Mouse (Mus musculus) lung, adult 10 weeks (tissue): Measurements from ENCODE around the gene Spats2. TPM values are rescaled to one million over a fixed set of nuclear protein-coding genes. Genes with fewer than 3 reads are reported as not detected.

ENCODE experiments used
- polyA plus RNA-seq: library from polyadenylated mRNA; stranded (reverse); fragments of 350-450 nt; fragmentation: Illumina TruSeq; extraction: RNeasy Lipid Tissue Mini Kit (QIAGEN cat#74804); gene quantifications from one replicate; pipeline ENCODE4 v1.2.3, GENCODE M21; 2014; ENCODE audit warnings: low read depth, low replicate concordance; ENCODE audit not compliant: insufficient read depth

Gene Spats2
- polyA plus RNA-seq = 6.2 TPM

DNA sequence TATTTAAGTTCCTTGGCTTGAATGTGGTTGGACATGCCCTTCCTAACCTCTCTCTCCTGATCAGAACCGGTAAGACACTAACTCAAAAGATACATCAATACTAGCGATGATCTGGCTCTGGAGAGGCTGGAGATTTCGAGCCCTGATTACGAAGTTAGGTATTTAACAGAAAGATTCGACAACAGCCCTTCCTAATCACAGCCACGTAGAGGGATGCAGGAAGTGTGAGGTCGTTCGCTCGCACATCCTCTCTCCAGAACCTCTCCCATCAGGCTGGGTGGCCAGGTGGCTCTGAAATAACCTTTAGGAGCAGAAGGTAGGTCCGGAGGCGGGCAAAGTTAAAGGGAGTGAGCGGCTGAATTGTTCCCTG is at the start of gene Spats2:
Gene Spats2 (plus strand): TSS at position 206 of the 370 bp plus-strand sequence.

DNA sequence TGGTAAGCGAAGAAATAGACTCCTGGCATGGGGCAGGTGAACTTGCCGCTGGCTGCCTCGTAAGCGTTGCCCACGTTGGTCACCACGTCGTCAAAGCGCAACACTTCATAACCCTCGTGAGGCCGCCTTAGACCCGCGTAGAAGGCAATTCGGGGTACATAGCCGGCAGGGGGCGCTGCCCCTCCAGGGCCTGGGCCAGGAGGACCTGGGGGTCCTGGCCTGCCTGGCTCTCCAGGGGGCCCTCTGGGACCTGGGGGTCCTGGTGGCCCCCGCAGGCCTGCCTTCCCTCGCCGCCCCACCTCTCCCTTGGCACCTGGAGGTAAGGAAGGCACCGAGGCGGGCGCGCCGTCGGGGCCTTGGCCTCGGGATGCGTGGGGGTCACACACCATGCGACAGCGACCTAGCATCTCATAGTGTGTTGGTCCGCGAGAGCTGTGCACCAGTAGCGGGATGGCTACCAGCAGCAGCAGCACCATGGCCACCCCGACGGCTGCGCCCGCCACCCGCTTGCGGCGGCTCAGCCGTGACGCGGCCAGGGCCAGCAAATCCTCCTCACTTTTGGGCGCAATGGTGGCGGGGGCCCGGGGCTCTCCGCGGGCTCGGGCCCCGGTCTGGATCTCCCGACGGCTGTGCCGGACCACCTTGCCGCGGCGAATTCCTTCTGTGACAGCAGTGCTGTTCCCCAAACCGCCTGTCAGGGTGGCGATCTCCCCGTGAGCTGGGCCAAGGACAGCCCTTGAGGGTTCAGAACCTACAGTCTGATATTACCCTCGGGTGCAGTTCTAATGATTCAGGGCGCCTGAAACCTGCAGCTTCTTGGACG is 38.3 kb upstream of the Spats2 start, which contains the start of gene C1ql4:
Gene C1ql4 (minus strand): TSS at position 565 of the 823 bp plus-strand sequence.

DNA sequence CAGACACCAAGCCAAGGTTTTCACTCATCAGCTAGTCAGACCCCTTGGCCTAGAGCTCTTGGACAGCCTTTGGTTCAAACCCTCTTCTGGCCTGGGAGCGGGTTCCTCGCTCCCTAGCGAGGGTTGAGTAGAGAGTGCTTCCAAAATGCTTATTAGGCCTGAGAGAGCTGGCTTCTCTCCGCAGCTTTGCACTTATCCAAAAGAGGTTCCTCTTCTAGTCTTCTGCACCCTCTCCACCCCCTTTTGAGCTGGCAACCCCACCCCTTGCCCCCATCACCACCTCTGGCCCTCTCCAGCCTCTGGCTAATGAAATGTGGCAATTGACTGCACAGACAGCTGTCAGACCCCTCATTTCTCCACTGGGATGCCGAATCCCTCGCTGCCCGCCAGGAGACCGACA is 32.8 kb upstream of the Spats2 start, which contains the start of gene Dnajc22:
Gene Dnajc22 (plus strand): TSS at position 301 of the 400 bp plus-strand sequence.

DNA sequence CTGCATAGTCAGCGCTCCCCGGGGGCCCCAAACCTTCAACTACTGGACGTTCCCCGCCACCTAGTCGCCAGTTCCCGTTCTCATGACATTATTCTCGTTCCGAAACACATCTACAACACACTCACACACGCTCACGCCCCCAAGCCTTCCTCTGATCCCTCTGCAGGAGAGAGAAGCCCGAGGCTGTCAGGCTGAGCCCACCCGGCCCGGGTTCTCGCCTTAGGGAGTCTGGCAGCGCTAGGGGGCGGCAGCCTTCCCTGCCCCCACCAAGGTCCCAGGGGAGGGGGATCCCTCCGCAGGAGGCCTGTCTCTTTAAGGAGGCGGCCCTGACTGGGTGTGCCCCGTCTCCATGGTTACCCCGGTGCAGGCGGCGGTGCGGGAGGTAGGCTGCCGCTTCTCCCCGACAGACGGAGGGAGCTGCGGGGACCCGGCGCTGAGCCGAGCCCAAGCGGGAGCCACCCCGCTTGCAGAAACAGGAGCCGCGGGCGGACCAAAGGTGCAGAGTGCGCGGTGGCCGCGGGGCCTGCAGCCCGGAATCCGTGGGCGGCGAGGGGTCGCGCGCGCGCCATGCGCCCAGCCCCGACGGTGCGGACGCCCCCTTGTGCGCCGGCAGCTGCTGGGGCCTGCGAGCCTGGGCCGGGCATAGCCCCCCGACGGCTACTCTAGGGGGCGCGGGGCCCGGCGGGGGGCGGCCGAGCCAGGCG is 98.6 kb downstream of the Spats2 start, which contains the start of gene Kcnh3:
Gene Kcnh3 (plus strand): TSS at position 654 of the 704 bp plus-strand sequence.

DNA sequence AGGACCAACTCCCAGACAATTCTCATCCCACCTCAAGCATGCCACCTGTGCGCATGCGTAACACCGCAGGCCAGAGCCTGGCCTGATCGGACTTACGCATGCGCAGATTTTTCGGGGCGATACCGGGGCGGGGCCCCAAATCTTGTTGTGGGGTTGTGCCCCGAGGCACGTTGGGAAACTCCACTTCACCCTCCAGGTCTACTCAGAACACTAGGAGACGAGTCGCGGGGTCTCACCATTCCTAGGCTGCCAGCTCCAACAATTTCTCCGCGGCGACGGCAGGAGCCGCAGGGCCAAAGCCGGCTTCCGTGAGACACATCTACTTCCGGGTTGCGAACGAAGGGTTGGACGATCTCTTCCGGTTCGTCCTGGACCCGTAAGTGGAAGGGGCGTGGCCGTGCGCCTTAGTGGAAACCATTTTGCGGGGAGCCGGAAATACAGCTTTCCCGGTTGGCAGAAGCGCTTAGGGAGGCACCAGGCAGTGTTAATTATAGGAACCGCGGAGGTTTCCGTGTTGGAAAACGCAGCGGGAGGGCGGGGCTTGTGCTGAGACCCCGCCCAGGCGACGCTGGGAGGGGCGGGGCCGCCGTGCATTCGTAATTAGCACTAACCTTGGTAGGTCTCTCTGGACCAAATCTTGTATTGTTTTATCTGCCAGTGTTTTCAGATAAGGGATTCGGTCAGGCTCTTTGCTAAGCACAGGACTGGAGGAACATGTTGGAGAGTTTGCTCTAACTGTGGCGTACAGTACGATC is 126.1 kb downstream of the Spats2 start, which contains the start of gene Mcrs1:
Gene Mcrs1 (minus strand): TSS at position 336 of the 755 bp plus-strand sequence.

Other genes starting within 250 kb of the Spats2 start
- 6.3 TPM for gene Rhebl1, start 231.4 kb upstream of the Spats2 start, polyA plus RNA-seq
- 0.99 TPM for gene Dhh, start 227.4 kb upstream of the Spats2 start, polyA plus RNA-seq
- 16.5 TPM for gene Lmbr1l, start 207.7 kb upstream of the Spats2 start, polyA plus RNA-seq
- 632 TPM for gene Tuba1b, start 191.4 kb upstream of the Spats2 start, polyA plus RNA-seq
- gene Gm49450, start 172.4 kb upstream of the Spats2 start, polyA plus RNA-seq = not detected
- gene Tuba1a, start 172.2 kb upstream of the Spats2 start, polyA plus RNA-seq = 607 TPM
- 55.1 TPM for gene Tuba1c, start 96.0 kb upstream of the Spats2 start, polyA plus RNA-seq
- gene Prph, start 70.7 kb upstream of the Spats2 start, polyA plus RNA-seq = 0.48 TPM
- gene Troap, start 51.3 kb upstream of the Spats2 start, polyA plus RNA-seq = 0.13 TPM
- gene C1ql4, start 38.1 kb upstream of the Spats2 start, polyA plus RNA-seq = not detected
- gene Dnajc22, start 32.7 kb upstream of the Spats2 start, polyA plus RNA-seq = 0.24 TPM
- 1.2 TPM for gene Kcnh3, start 98.9 kb downstream of the Spats2 start, polyA plus RNA-seq
- gene Mcrs1, start 126.0 kb downstream of the Spats2 start, polyA plus RNA-seq = 37.2 TPM
- 33.7 TPM for gene Prpf40b, start 169.2 kb downstream of the Spats2 start, polyA plus RNA-seq
- not detected for gene Fam186b, start 170.0 kb downstream of the Spats2 start, polyA plus RNA-seq
- 18.9 TPM for gene Fmnl3, start 244.6 kb downstream of the Spats2 start, polyA plus RNA-seq